Mouse (Mus musculus) left cerebral cortex, adult 11 months (tissue): ENCODE measurements around the gene Ntm.

Source experiments
- DNase-seq: peaks from one replicate; pipeline ENCODE4 v3.0.0; 2022; ENCODE audit warnings: low spot score

The Ntm gene

DNA sequence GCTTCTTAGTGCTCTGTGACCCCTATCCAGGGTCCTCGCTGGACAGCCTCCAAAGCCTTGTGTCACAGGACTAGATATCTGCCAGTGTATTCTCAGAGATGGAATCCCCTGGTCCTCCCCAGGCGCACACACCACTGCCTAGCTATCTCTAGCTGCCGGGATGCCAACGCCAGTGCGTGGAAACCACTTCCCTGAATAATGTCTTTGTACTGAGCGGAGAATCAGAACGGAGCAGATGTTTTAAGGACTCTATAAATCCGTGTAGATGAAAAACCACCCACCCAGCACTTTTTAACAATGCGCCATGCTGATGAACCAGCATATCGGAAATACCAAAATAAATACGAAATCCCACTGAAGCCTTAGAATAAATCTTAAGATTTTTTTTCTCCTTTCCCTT, 384.7 kb downstream of the Ntm start:
- no peak for DNase-seq

GRCm38 (mm10) chr9:29576051-29576533, 386.8 kb downstream of the Ntm start:
- DNase-seq, result no peak

- no peak for DNase-seq
Observed at GRCm38 (mm10) chr9:29574548-29574947, 388.4 kb downstream of the Ntm start.

- no peak for DNase-seq
Observed at GRCm38 (mm10) chr9:29568571-29568970, 394.4 kb downstream of the Ntm start.

- peak; percentile 33 for DNase-seq
Observed at GRCm38 (mm10) chr9:29562419-29563071, 400.4 kb downstream of the Ntm start.

- no peak for DNase-seq
Observed at GRCm38 (mm10) chr9:29558915-29559314, 404.0 kb downstream of the Ntm start.

DNA sequence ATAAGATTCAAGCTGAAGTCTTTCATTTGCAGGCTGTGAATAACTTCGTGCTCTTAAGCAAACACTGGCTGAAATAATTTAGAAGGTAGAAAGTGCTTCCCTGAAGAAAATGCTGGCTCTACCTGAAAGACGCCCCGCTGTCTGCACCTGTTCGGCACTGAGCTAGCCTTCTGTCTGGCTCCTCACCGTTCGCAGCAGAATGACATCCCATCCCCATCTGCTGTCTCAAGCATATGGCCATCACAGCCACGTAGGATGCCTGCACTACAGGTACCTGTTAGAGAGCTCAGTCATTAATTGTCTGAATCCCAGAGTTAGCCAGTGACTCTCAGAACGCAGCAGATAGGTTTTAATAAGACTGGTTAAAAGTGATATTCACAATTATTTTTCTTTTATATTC, 412.4 kb downstream of the Ntm start:
- no peak for DNase-seq

- no peak for DNase-seq
Observed at GRCm38 (mm10) chr9:29550107-29550506, 412.8 kb downstream of the Ntm start.

DNA sequence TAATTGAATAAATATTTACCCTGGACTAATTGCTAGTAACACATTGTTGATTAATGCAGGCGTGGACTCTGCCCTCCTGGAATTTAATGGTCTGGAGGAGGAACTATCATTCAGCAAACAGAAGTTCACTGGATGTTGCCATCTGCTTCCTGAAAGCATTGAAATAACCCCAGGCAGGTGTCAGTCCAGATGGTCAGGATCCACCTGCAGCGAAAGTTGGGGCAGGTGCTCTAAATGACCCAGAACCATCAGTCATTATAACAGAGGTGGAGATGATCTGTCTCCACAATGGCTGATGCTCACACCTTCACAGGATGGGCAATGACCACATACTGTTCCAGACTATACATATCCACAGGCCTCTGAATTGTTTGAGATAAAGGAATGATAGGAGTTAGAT, 426.5 kb downstream of the Ntm start:
- no peak for DNase-seq

DNA sequence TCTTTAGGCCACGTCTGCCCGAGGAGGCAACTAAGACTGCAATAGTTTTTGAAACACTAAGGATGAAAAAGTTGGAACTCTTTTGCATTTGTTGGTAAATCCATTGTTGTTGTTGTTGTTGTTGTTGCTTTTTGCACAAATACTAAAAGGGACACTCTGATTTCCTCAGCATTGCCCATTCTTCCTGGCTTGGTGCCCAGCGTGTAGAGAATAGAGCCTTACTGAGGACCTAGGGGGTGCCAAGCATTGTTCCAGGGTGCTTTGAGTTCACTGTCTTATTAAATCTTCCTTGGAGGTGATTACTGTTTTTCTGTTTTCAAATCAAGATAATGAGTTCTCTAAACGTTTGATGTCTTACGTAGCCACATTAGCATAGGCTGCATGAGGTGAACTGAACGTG, 428.2 kb downstream of the Ntm start:
- no peak for DNase-seq

DNA sequence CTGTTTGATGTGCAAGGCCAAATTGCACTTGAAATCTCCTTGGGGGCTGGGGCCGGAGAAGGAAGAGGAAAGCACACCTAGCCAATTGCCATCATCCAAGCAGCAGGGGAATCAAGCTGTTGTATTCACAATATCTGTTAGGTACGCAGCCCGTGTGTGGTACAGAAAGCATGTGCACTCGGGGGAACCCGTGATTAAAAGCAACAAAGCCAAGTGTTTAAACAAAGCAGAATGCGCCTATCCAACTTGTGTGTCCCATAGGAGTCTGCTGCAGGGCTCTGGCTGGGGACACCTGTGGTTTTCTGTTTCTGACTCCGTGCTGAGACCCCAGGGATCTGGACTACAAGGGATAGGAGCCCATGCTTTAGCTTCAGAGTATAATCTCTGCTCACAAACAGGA, 428.6 kb downstream of the Ntm start:
- no peak for DNase-seq

DNA sequence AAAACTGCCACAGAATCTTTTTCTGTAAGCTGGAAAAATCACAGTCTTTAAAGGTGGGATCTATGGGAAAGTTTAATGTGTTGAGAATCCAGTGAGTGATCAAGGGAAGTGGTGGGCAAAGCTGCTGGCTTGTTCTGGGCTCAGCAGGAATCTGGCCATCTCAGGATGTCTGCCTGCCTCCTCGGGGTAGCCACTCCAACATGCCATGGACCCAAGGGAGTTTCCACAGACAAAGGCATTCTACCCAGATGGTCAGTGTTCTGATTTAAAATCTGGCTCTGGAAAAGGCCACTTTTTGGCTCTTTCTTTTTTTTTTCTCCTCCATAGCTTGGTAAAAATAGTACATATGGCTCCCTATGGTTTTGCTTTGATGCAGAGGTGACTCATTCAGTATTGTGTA, 429.4 kb downstream of the Ntm start:
- no peak for DNase-seq

DNA sequence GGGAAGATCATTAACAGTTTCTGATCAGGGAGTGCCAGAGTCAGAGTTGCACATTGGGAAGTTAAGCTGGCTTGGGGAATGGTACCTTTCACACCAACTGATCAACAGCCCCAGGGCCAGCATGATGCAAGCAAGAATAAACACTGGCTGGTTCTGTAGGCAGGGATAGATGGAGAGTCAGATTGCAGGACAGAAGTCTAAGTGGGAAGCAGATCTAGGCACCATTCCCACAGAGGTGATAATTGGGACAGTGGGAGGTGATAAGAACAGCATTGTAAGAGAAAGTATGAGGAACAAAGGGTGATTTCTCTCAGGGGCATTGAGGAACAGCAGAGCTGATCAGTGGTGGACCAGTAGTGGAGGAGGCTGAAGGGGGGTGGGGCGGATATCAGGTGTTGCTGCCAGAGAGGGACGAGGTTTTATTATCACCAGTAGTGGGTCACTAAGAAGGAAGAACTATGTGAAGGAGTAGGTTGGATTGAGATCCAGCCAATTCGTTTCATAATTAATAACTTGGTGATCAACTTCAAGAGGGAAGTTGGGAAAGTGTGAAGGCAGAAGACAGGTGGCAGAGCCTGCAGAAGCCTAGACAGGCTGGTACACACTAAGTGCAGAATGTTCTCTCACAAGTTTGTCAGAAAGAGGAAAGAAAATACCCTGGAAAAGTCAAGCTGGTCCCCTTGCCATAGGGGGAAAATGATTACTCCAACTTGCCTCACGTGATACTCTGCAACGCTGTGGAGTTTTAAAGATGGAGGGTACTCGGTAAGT, 431.6 kb downstream of the Ntm start:
- DNase-seq, result peak; percentile 38

DNA sequence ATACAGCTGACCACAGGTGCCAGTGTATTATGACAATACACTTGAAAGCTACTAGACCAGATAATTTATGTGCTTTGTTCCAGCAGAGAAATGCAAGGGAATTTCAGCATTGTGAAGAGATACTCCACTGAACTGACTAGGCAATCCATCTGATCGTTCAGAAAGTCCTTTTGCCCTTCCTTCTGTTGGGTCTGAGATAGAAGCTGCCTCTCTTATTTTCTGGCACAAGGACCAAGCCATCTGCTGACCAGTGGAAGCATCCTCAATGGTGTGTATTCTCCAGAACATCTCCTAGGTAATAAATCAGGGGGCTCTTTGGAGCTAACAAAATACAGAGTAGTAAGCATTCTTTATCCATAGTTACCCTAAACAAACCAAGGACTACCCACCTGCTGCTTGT, 438.8 kb downstream of the Ntm start:
- no peak for DNase-seq

DNA sequence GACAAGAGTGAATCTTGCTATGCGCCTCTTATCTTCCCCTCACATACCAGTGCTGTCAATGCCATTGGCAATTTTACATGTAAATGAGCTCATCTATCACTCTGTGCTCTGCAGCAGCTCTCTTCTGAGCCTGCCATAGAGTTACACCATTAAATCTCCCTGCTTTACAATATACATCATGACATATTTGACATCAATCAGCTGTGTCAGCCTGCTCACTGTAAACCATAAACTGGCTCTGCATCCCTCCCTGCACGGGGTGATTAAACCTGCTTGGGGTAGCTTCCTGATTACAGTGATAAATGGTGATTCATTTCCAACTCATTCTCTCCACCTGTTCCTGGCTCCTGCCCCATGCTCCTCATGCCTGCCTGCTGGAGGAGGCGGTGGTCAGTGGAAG, 439.7 kb downstream of the Ntm start:
- DNase-seq, result no peak

- DNase-seq, result no peak
Observed at GRCm38 (mm10) chr9:29519181-29519580, 443.8 kb downstream of the Ntm start.

- no peak for DNase-seq
Observed at GRCm38 (mm10) chr9:29516688-29517087, 446.3 kb downstream of the Ntm start.

- no peak for DNase-seq
Observed at GRCm38 (mm10) chr9:29514588-29515356, 448.2 kb downstream of the Ntm start.

DNA sequence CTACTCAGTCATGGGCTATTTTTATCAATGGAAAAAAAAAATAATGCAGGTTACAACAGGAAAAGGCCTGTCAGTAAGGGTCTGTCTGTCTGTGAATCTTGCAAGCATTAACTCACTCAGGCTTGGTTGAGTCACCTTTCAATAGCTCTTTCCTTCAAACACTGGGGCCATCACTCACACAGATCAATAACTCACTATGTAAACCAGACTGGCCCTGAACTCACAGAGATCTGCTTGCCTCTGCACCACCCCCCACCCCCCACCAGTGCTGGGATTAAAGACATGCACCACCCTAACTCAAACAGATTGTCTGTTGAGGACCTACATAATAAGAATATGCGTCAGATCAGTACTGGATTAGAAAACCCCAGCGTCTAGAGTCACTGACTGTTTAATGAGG, 466.9 kb downstream of the Ntm start:
- DNase-seq, result no peak

DNA sequence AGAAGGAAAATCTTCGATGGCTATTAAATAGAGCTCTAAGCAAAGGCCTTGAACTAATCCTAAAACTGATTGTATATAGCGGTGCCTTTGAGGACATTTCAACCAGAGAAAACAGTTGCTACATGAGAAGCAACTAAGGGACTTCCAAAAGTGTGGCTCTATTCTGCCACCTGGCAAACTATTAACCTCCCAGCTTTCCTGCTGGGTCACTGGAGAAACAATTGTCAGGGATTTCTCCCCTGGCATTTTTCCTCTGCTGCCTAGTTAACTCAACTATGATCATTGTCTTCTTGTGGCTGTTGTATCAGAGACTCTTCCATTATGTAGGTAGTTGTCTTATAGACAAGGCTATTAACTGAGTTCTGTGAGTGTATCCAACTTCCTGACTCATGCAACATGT, 480.7 kb downstream of the Ntm start:
- DNase-seq, result no peak

DNA sequence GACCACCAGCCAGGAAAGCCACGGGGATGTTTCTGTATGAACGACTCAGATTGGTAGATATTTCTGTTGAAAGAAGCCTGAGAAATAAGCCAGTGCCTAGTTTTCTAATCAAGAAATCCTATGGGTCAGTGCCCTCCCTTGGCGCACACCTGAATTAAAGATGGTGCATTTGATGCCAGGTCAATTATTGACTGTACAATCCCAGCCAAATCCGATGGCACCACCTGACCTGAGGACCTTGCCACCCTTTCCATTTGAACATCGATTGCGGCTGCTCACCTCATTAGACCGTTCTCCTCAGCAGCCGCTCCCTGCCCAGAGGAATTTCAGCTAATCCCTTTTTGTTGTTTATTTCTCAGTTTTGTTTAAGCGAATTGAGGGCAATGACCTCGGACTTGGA, 483.9 kb downstream of the Ntm start:
- no peak for DNase-seq

GRCm38 (mm10) chr9:29477219-29477618, 485.7 kb downstream of the Ntm start:
- no peak for DNase-seq

DNA sequence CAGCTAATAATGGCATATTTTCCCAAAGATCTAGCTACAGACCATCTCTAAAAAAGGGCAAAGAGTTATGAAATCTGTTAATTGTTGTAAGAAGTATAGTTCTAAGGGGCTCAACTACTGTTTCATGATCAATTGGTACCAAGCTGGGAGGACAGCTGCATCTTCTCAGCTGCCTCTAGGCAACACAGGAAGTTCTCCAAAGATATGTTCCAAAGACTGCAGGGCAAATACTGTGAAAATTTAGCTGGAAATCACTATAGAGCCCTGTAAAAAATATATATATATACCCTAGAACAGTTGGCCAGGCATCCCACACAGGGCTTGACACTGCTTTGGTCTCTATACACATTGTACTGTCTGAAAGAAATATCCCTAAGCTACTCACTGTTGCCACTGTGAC, 489.5 kb downstream of the Ntm start:
- no peak for DNase-seq
